Mouse (Mus musculus): ENCODE data around the gene Rcc1l.

GRCm38 (mm10) chr5:134169231-134169630, 7.3 kb downstream of the Rcc1l start:
- no peak for TF ChIP-seq CTCF (IDR thresholded peaks at IDR 0.05; ENCODE audit: borderline replicate concordance, insufficient read depth, low read length)
- no peak for TF ChIP-seq POLR2A (IDR thresholded peaks at IDR 0.05; ENCODE audit: low read depth, low read length)
